ENCODE assay signal across 7 mouse cellular contexts in genomic region chr3:85571276-85571675, GRCm38 (mm10). TPM values are rescaled to one million over a fixed set of nuclear protein-coding genes. Genes with fewer than 3 reads are reported as not detected.
DNase-seq lines count a peak whose midpoint lies in the region; ATAC-seq lines count a peak whose summit lies in the region.

No protein-coding gene starts in this region.

- DNase-seq in midbrain, embryonic 14.5 days = peak; percentile 87
- DNase-seq in NIH3T3 (ENCODE audit: low read depth) = peak; percentile 94
- DNase-seq in cerebellum, adult 9-11 months = peak; percentile 75
- peak; percentile 68 for DNase-seq in left cerebral cortex, adult 18-20 months (ENCODE audit: low spot score in 2 of 2)
- DNase-seq in naive thymus-derived CD4-positive, alpha-beta T cell, adult 2 months (ENCODE audit: low read depth) = peak; percentile 52

- no peak overlapping the region for H3K4me3 ChIP-seq in midbrain, embryonic 14.5 days (replicated peaks; ENCODE audit: low read depth, low read length)
- no peak overlapping the region for H3K4me3 ChIP-seq in midbrain, embryonic 15.5 days

- no peaks in the 10 kb centered on the region for H3K9me3 ChIP-seq in midbrain, embryonic 14.5 days (ENCODE audit: control insufficient read depth, low read length)
- H3K9me3 ChIP-seq in midbrain, embryonic 15.5 days = no peaks in the 10 kb centered on the region

- ATAC-seq in midbrain, embryonic 14.5 days (ENCODE audit: low FRiP score, low TSS enrichment) = no peak
- no peak for ATAC-seq in midbrain, embryonic 15.5 days (replicated peaks)
- peak; percentile 60 for ATAC-seq in granulocyte monocyte progenitor cell, adult 5-6 weeks (replicated peaks; ENCODE audit: poor library complexity, severe bottlenecking)

- no peak overlapping the region for H3K27ac ChIP-seq in midbrain, embryonic 14.5 days (replicated peaks; ENCODE audit: low read depth, low read length)
- no peak overlapping the region for H3K27ac ChIP-seq in midbrain, embryonic 15.5 days

- no peak overlapping the region for H3K9ac ChIP-seq in midbrain, embryonic 14.5 days (replicated peaks; ENCODE audit: low read length)
- no peak overlapping the region for H3K9ac ChIP-seq in midbrain, embryonic 15.5 days

- H3K36me3 ChIP-seq in midbrain, embryonic 14.5 days (ENCODE audit: control insufficient read depth, insufficient read depth, low read length) = no peaks in the 10 kb centered on the region
- H3K36me3 ChIP-seq in midbrain, embryonic 15.5 days (replicated peaks) = no peaks in the 10 kb centered on the region

- no peak overlapping the region for H3K4me2 ChIP-seq in midbrain, embryonic 14.5 days (ENCODE audit: low read length)
- H3K4me2 ChIP-seq in midbrain, embryonic 15.5 days = no peak overlapping the region

- no peaks in the 10 kb centered on the region for H3K27me3 ChIP-seq in midbrain, embryonic 14.5 days (ENCODE audit: control insufficient read depth, insufficient read depth, low read length)
- H3K27me3 ChIP-seq in midbrain, embryonic 15.5 days (replicated peaks) = no peaks in the 10 kb centered on the region

- no peaks in the 10 kb centered on the region for H3K4me1 ChIP-seq in midbrain, embryonic 14.5 days (ENCODE audit: control insufficient read depth, insufficient read depth, low read length)
- H3K4me1 ChIP-seq in midbrain, embryonic 15.5 days = peaks cover 3% of the 10 kb centered on the region

- 60% methylated on average over 2 of the region's 2 CpGs for WGBS in midbrain, embryonic 14.5 days
- WGBS in midbrain, embryonic 15.5 days = 58% methylated on average over 2 of the region's 2 CpGs

RNA-seq across cellular contexts. Expression of gene Gatb, which starts 2.6 kb away (rescaled TPM):
- 22.4 and 22.5 TPM in 2 replicates for polyA plus RNA-seq in midbrain, embryonic 14.5 days (2014; fragmentation: Nextera tagmentation; extraction: Ambion mirVana)
- 20.8 and 22.8 TPM in 2 replicates for polyA plus RNA-seq in midbrain, embryonic 15.5 days (2015; fragmentation: Nextera tagmentation; extraction: Ambion mirVana)
- 17.3 and 44.5 TPM in 2 replicates for total RNA-seq in granulocyte monocyte progenitor cell, adult 5-6 weeks (2014; fragmentation: Nextera tagmentation)
- 14.3 and 22.4 TPM in 2 replicates for total RNA-seq in granulocyte monocyte progenitor cell, adult 5-6 weeks (2017)
- 10 to 100 TPM; 17.4 to 21.4 TPM for total RNA-seq in left cerebral cortex, adult 18-20 months (2021)
